Mouse (Mus musculus) hindbrain, embryonic 12.5 days (tissue): Measurements from ENCODE around the gene Arhgef16. TPM values are rescaled to one million over a fixed set of nuclear protein-coding genes. Genes with fewer than 3 reads are reported as not detected.

Source experiments
- ATAC-seq: fragments of 200-750 bp; cut with Nextera tagmentation; 2 replicates; pipeline ENCODE4 v1.8.0; 2017; ENCODE audit warnings: moderate TSS enrichment; ENCODE audit not compliant: low FRiP score
- H3K27ac ChIP-seq: fragments of 300-500 bp; sonication (generic); 2 replicates; pipeline ENCODE4 v1.5.1; 2016; ENCODE audit warnings: mild to moderate bottlenecking
- H3K27me3 ChIP-seq: fragments of 300-500 bp; sonication (generic); 2 replicates; pipeline ENCODE4 v1.6.1; 2016; ENCODE audit warnings: mild to moderate bottlenecking
- H3K36me3 ChIP-seq: fragments of 300-500 bp; sonication (generic); 2 replicates; pipeline ENCODE4 v1.6.1; 2016; ENCODE audit warnings: mild to moderate bottlenecking
- H3K4me1 ChIP-seq: fragments of 300-500 bp; sonication (generic); 2 replicates; pipeline ENCODE4 v1.6.1; 2016
- H3K4me2 ChIP-seq: fragments of 300-500 bp; sonication (generic); replicated peaks from 2 replicates; pipeline ENCODE4 v1.6.1; 2016; ENCODE audit warnings: mild to moderate bottlenecking
- H3K4me3 ChIP-seq: fragments of 300-500 bp; sonication (generic); 2 replicates; pipeline ENCODE4 v1.5.1; 2016; ENCODE audit warnings: mild to moderate bottlenecking
- H3K9ac ChIP-seq: fragments of 300-500 bp; sonication (generic); 2 replicates; pipeline ENCODE4 v1.6.1; 2016; ENCODE audit warnings: mild to moderate bottlenecking, moderate library complexity
- H3K9me3 ChIP-seq: fragments of 300-500 bp; sonication (generic); replicated peaks from 2 replicates; pipeline ENCODE4 v1.6.1; 2016; ENCODE audit warnings: mild to moderate bottlenecking
- WGBS: fragments of 180-500 bp; shearing (Covaris S2); methylation state at CpG from one replicate; pipeline ENCODE4 v1.1.7; 2016; 5-methylcytosine and 5-hydroxymethylcytosine counted together
- polyA plus RNA-seq: library from polyadenylated mRNA; unstranded; fragments of >200 nt; fragmentation: Nextera tagmentation; extraction: Ambion mirVana; gene quantifications from 2 replicates; pipeline ENCODE4 v1.2.1, GENCODE M21; 2016

Arhgef16 gene
- polyA plus RNA-seq, 1 experiment from 2014 or later = 4.1 TPM

DNA sequence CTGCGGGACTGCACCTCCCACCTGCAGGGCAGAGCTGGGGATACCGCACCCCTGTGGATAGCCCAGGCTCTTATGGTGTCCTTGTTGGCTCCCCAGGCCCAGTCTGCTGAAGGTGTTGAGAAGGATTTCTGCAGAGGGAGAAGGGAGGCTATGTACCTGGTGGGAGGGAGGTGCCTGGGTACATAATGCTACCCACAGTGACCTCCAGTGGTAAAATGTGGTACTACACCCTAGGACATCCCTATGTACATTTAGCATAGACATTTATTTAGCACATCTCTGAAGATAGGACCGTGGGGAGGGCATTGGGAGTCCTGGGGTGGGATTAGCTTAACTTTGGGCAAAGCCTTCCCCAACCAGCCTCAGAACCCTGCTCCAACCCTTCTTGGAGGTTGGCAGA is 28.5 kb downstream of the Arhgef16 start:
- Histone ChIP-seq H3K4me1 (no peaks in the 10 kb centered on the region; the same call in 1 of the 2 replicates), H3K27ac (no peak overlapping the region), H3K36me3 (no peaks in the 10 kb centered on the region; the same call in 1 of the 2 replicates), H3K9ac (no peak overlapping the region), H3K4me3 (no peak overlapping the region), H3K4me2 (no peak overlapping the region), H3K27me3 (no peaks in the 10 kb centered on the region), H3K9me3 (no peaks in the 10 kb centered on the region)
- ATAC-seq = peak; percentile 23
- WGBS = 48% methylated on average over 3 of the region's 3 CpGs

DNA sequence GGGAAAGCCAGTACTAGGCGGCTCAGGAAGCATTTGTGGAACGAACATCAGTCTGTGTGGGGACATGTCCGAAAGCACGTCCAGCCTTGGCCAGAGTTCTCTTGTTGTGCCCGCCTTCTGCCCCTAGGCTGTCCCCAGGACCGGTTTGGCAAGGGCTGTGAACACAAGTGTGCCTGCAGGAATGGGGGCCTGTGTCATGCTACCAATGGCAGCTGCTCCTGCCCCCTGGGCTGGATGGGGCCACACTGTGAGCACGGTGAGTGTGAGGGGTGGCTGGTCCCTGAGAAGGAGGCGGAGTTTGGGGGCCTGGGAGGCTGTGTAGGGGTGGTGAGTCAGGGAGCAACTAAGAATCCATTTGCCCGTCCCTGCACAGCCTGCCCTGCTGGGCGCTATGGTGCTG is 32.0 kb downstream of the Arhgef16 start:
- H3K9ac ChIP-seq = no peak overlapping the region
- no peaks in the 10 kb centered on the region; the same call in 1 of the 2 replicates for H3K4me1 ChIP-seq
- H3K27ac ChIP-seq = no peak overlapping the region
- H3K27me3 ChIP-seq = no peaks in the 10 kb centered on the region
- H3K9me3 ChIP-seq = no peaks in the 10 kb centered on the region
- H3K4me3 ChIP-seq = no peak overlapping the region
- ATAC-seq = no peak
- H3K4me2 ChIP-seq = no peak overlapping the region
- H3K36me3 ChIP-seq = peaks cover 16% of the 10 kb centered on the region; the same call in 1 of the 2 replicates
- WGBS = 54% methylated on average over 10 of the region's 10 CpGs

DNA sequence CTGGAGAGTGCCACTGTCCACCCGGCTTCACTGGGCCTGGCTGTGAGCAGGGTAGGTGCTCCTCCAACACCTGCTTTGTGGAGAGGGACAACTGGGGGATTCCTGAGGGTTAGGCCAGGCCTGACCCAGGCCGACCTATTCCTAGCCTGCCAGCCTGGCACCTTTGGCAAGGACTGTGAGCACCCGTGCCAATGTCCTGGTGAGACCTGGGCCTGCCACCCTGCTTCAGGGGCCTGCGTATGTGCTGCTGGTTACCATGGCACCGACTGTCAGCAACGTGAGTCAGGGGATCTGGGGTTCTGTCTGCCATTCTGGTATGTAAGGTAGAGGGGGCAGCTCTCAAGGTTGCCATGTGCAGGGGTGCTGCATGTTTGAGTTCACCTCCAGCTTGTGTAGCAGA is 34.0 kb downstream of the Arhgef16 start:
- H3K27ac ChIP-seq = no peak overlapping the region
- WGBS = 91% methylated on average over 6 of the region's 6 CpGs
- H3K9ac ChIP-seq = no peak overlapping the region
- no peak for ATAC-seq
- H3K4me3 ChIP-seq = no peak overlapping the region
- H3K4me1 ChIP-seq = no peaks in the 10 kb centered on the region; the same call in 1 of the 2 replicates
- no peaks in the 10 kb centered on the region for H3K27me3 ChIP-seq
- H3K36me3 ChIP-seq = peaks cover 33% of the 10 kb centered on the region
- H3K4me2 ChIP-seq = no peak overlapping the region
- no peaks in the 10 kb centered on the region for H3K9me3 ChIP-seq

DNA sequence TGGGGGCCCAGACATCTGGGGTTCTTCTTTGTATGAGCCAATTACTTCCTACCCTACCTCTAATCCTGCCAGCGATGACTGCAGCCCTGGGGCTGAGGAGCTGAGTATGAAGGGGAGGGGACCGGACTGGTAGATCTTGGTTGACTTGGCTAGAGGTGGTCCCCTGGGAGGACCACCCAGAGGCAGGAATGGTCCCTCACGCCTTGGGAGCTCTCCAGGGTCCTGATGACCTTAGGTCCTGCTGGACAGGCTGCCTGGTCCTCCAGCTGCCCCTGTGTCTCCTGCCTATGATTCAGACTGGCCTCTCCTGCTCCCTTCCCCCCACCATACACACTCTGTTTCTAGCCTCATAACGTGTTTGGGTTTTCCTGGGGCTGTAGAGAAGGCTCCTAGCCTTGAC is 39.4 kb downstream of the Arhgef16 start:
- no peak overlapping the region for H3K4me2 ChIP-seq
- H3K9me3 ChIP-seq = no peaks in the 10 kb centered on the region
- ATAC-seq = no peak
- H3K36me3 ChIP-seq = peaks cover 30% of the 10 kb centered on the region
- H3K9ac ChIP-seq = no peak overlapping the region
- H3K4me1 ChIP-seq = no peaks in the 10 kb centered on the region
- WGBS = 56% methylated on average over 4 of the region's 4 CpGs
- no peak overlapping the region for H3K4me3 ChIP-seq
- H3K27me3 ChIP-seq = no peaks in the 10 kb centered on the region
- H3K27ac ChIP-seq = no peak overlapping the region

DNA sequence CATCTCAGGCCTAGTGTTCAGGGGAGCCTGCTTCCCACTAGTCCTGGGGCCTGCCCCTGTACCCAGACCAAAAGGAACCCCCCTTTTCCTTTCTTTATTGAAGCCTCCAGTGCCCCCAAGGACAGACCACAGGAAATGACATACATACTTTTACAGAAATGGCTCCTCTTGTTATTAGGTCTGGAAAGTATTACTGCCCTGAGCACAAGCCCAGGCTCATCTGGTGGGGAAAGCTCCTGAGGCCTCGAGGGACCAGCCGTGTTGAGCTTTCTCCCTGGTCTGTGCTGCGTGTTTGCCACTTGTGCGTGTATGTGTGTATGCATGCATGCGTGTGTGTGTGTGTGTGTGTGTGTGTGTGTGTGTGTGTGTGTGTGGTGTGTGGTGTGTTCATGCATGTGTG is 40.7 kb downstream of the Arhgef16 start:
- Histone ChIP-seq H3K4me3 (no peak overlapping the region), H3K27ac (no peak overlapping the region), H3K4me2 (no peak overlapping the region), H3K9me3 (no peaks in the 10 kb centered on the region), H3K9ac (no peak overlapping the region), H3K36me3 (peaks cover 27% of the 10 kb centered on the region), H3K4me1 (no peaks in the 10 kb centered on the region), H3K27me3 (no peaks in the 10 kb centered on the region)
- no peak for ATAC-seq
- 87% methylated on average over 5 of the region's 5 CpGs for WGBS

DNA sequence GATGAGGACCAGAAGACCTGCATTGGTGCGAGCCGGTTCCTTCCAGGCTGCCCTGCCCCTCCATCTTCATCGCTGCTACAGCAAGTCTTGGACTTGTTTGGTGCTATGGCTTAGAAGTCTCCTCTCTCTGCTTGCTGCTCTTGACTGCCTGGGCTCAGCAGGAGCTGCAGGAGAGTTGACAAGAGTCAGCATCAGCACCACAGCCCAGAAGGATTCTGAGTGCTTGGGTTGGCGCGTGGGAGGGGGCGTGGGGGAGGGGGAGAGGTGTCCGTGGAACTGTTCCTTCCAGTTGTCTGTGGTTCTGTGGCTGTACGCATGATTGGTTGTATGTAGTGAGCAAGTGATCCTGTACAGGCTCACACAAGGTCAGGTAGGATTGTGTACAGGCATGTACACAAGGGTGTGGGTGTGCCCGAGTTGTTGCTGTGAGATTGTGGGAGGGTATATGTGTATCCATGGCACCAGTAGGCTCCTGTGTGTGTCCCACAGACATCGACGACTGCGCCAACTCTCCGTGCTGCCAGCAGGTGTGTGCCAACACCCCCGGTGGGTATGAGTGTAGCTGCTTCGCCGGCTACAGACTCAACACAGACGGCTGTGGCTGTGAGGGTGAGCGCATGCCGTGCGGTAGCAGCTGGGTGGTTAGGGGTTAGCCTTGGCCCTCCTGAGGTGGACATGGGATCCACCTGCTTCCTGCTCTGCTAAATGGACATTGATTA is 48.8 kb downstream of the Arhgef16 start:
- no peak overlapping the region for H3K4me3 ChIP-seq
- no peak overlapping the region for H3K9ac ChIP-seq
- H3K9me3 ChIP-seq = no peaks in the 10 kb centered on the region
- no peak overlapping the region for H3K4me2 ChIP-seq
- WGBS = 92% methylated on average over 20 of the region's 20 CpGs
- 0 out of 2 replicates have a peak, but pooled peaks cover 8% of the 10 kb centered on the region for H3K36me3 ChIP-seq
- no peaks in the 10 kb centered on the region for H3K27me3 ChIP-seq
- no peak overlapping the region for H3K27ac ChIP-seq
- no peak for ATAC-seq
- peaks cover 18% of the 10 kb centered on the region for H3K4me1 ChIP-seq

DNA sequence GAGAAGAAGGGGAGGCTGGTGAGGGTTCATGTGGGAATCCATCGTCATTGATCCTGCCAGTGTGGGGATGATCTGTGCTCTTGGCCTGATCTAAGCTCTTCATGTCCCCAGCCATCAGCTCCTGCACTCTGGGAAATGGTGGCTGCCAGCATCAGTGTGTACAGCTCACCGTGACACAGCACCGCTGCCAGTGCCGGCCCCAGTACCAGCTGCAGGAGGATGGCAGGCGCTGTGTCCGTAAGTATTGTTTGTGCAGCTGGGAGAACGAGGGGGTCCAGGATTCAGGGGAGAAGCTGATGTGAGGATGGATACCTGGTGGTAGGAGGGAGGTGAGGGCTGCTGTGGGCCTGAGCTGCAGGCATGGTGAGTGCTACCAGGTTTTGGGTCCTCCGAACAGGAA is 52.2 kb downstream of the Arhgef16 start:
- Histone ChIP-seq H3K9me3 (no peaks in the 10 kb centered on the region), H3K27ac (0 out of 2 replicates have a peak overlapping the region, but pooled peaks have one; percentile 30), H3K27me3 (no peaks in the 10 kb centered on the region), H3K9ac (0 out of 2 replicates have a peak overlapping the region, but pooled peaks have one; percentile 2), H3K4me2 (no peak overlapping the region), H3K4me3 (no peak overlapping the region), H3K4me1 (peaks cover 34% of the 10 kb centered on the region), H3K36me3 (0 out of 2 replicates have a peak, but pooled peaks cover 4% of the 10 kb centered on the region)
- ATAC-seq = no peak
- 57% methylated on average over 8 of the region's 8 CpGs for WGBS

DNA sequence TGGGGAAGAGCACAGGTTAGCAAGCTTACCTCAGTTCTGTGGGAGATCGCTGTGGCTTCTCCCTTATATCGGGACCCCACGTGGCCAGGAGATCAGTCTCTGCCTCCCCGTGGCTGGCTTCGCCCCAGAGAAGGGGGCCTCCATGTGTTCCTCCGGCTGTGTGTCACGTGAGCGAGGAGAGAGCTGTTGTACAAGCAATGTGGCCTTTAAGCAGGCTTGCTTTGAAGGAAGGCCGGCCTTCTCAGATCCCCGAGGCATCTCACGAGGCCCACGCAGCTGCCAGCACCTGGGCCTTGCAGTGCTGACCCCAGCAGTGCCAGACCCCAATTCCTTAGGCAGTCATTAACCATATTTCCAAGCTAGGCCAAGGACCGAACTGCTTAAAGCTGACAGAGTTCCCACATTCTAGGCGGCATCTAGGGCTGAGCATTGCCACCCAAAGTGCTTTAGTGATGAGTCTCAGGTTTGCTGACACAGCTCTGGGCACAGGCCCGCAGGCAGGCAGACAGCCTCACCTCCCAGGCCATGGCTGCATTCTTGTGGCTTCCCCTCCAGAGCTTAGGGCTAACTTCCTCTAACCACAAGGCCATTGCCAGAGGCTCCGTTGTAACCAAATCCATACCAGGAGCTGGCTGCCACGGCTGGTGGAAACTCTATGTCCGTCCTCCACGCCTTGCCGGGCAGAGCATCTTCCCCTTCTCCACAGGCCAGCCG is 53.2 kb downstream of the Arhgef16 start:
- Histone ChIP-seq H3K27ac (no peak overlapping the region; the same call in 1 of the 2 replicates), H3K36me3 (0 out of 2 replicates have a peak, but pooled peaks cover 4% of the 10 kb centered on the region), H3K9me3 (no peaks in the 10 kb centered on the region), H3K4me3 (no peak overlapping the region), H3K4me2 (no peak overlapping the region), H3K9ac (no peak overlapping the region), H3K4me1 (peaks cover 34% of the 10 kb centered on the region), H3K27me3 (no peaks in the 10 kb centered on the region)
- WGBS = 68% methylated on average over 21 of the region's 21 CpGs
- ATAC-seq = no peak

DNA sequence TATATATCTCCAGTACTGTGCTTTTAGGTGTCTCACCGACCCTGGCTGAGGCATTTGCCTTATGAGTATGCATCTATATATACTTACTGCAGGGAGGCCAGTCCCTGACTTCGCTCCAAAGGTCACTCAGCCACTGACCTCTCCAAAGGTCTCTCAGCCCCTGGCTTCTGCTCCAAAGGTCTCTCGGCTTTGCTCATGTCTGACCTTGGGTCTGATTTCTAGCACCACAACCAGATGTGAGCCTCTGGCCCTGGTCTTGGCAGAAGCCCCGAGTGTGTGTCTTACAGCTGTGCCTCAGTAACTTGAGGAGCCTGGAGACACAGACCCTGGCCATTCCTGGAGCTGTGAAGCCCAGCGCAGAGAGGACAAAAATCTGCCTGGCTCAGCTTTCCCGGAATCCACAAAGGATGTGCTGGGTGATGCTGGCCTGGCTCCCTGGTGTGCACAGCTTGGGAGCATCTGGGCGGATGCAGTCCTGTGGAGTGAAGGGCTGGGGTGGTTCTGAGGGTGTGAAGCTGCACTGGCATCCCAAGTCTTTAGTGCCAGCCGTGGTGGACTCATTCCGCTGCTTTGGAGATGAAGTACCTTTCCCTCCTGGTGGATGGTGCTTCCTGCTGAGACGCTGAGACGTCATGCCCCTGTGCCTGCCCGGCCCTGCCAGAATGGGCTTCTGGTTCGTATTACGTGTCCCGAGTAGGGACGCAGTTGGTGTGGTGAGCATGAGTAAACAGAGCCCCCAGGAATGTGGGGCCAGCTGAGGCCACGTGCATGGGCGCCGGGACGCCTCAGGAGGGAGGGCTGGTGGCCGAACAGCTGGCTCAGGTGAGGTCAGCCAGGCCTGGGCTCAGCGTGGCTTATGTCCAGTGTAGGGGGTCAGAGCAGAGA is 54.0 kb downstream of the Arhgef16 start:
- ATAC-seq = no peak
- Histone ChIP-seq H3K9me3 (no peaks in the 10 kb centered on the region), H3K9ac (no peak overlapping the region), H3K4me2 (no peak overlapping the region), H3K36me3 (no peaks in the 10 kb centered on the region), H3K4me1 (peaks cover 34% of the 10 kb centered on the region), H3K27ac (no peak overlapping the region), H3K4me3 (no peak overlapping the region), H3K27me3 (no peaks in the 10 kb centered on the region)
- 41% methylated on average over 22 of the region's 22 CpGs for WGBS

DNA sequence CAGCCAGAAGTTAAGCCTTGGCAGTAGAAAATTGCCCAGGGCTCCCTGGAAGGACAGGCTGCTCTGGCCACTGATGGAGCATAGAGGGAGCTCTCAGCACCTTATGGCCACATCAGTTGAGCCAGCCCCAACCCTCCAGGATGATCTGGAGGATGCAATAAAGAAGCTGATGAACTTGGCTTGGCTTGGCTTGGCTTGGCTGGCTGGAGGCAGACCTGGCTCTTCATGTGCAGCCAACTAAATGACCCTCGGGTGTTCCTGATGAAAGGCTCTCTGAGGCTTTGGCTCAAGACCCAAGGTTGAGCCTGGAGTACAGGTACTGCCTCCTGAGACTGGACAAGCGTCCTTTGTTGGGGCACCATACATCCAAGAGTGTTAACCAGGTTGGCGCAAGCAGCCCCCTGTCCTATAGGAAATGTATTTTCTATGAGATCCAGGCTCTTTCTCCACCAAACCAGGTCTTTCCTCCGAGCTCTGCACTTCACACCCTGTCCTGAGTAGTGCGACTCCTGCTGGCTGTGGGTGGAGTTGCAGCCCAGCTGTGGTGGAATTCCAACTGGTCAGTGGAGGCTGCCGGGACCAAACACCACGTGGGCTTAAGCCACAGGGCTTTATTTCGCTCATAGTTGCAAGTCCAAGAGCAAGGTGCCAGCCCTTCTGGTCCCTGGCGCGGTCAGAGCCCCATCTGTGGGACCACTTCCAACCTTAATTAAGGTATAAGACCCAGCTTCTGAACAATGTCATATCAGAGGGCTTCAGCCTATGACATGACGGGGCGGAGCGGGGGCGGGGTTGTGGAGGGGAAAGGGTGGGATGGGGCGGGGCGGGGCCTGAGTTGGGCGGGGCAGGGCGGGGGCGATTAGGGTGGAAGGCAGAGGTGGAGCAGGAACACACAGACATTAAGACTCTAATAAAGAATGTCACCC is 55.1 kb downstream of the Arhgef16 start:
- no peak for ATAC-seq
- no peaks in the 10 kb centered on the region for H3K36me3 ChIP-seq
- no peaks in the 10 kb centered on the region for H3K27me3 ChIP-seq
- no peak overlapping the region for H3K9ac ChIP-seq
- H3K9me3 ChIP-seq = no peaks in the 10 kb centered on the region
- peak overlapping the region; percentile 42 for H3K4me2 ChIP-seq
- H3K4me1 ChIP-seq = peaks cover 34% of the 10 kb centered on the region
- peak overlapping the region; percentile 6; the same call in 1 of the 2 replicates for H3K4me3 ChIP-seq
- 9% methylated on average over 19 of the region's 19 CpGs for WGBS
- H3K27ac ChIP-seq = peak overlapping the region; percentile 30; the same call in 1 of the 2 replicates

DNA sequence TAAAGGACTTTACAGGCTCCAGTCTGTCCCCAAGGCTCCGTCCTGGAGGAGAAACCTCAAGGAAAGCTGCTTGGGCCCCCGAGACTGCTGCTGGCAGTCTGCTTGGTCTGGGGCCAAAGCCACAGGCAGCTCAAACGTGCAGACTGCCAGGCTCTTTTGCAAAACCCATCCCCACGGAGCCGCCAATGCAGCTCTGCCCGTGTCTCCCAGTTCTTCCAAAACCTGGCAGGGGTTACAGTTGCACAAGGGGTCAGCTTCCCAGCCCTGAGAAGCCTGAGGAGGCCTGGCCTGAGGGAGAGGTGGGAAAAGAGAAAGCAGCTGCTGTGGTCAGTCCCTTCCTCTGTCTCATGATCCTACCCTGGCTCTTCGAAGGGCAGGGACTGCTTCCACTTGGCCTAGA is 56.1 kb downstream of the Arhgef16 start:
- no peak for ATAC-seq
- H3K4me3 ChIP-seq = no peak overlapping the region
- H3K36me3 ChIP-seq = no peaks in the 10 kb centered on the region
- 75% methylated on average over 7 of the region's 7 CpGs for WGBS
- no peaks in the 10 kb centered on the region for H3K27me3 ChIP-seq
- H3K27ac ChIP-seq = no peak overlapping the region
- H3K4me1 ChIP-seq = peaks cover 34% of the 10 kb centered on the region
- no peak overlapping the region for H3K9ac ChIP-seq
- H3K4me2 ChIP-seq = no peak overlapping the region
- H3K9me3 ChIP-seq = no peaks in the 10 kb centered on the region
